Mouse (Mus musculus): ENCODE results near the gene Zar1l. TPM values are rescaled to one million over a fixed set of nuclear protein-coding genes. Genes with fewer than 3 reads are reported as not detected.
A peak's percentile ranks its signal among the peaks of the same experiment; 100 is the strongest.
"Not testable (repeated sequence)": the region's sequence is repeated elsewhere in the genome, so short reads cannot be mapped to it uniquely, and the experiment has no call there.

The Zar1l gene
- not detected for total RNA-seq (2021)

DNA sequence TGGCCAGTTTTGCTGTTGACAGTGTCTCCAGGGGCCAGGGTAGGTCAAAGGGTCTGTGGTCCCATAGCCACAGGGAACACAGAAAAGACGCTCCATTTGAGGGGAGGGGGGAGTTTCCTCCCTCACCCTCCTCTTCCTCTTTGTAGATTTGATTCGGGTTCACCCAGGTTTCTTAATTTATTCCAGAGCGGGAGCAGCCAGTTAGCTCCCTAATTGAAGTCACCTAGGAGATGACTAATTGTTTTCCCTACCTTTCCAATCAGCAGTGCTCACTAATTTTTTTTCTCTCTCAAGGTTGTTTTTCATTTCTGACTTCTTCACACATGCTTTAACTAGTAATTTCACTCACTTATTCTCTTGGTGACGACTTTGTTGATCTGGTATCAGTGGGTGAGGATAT is at the start of gene Zar1l:
Gene Zar1l, minus strand, starts transcription at position 101 of the 400 bp plus-strand sequence.
- intact Hi-C loops (cut with DNase I) = no loop called here

DNA sequence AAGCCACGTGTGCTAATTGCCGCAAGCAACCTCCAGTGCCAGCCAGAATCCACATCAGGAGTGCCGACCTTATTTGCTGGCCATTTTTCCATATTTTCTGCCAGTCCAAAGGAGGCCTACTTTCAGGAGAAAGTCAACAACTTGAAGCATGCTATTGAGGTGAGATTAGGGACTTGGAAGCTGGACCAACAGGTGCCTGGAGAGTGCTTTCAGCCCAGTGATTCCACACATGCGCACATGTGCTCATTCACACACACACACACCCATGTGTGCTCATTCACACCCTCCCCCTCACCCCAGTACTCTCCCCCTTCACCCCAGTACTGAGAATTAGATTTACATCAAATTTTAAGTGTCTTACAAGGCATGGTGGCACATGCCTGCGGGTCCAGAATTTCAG is 49.0 kb upstream of the Zar1l start:
- intact Hi-C loops (cut with DNase I) = no loop called here

More for the DNA sequence above, at the start of gene Zar1l:
- no peak for DNase-seq

DNA sequence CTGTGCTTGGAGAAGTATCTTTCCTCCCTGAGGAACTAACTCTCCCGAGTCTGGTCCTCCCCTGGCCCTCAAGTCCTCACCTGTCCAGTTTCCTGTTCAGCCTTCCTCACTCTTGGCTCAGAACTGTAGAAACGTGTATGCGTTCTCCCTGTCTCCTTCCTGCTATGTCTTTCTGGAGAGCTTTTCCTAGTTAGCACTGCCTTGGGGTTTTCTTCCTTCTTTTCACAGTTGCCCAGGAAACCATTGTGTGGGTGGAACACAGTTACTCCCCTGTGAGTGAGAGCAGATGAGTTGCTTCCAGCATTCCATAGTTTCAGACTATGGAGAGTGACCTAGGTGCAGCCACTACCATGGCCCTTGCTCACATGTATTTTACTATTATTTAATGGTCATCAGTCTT is 48.3 kb upstream of the Zar1l start:
- intact Hi-C loops (cut with DNase I) = no loop called here
- DNase-seq = no peak

More for the DNA sequence above, 49.0 kb upstream of the Zar1l start:
- no peak for DNase-seq

DNA sequence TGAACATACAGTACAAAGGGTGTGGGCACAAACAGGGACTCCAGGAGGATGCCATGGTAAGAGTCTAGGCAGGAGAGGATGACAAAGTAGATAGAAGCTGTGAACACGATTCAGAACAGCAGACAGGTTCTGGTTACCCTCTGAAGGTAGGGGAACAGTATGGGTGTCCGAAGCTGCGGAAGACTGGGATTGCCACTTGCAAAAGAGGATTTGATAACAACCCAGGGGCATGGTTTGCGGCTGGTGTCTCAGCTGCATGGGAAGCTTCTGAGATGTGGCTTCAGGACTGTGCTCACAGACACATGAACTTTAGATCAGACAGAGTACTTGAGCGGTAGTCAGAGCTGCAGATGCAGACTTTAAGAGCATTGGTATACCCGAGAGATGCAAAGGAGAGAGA is 46.5 kb upstream of the Zar1l start:
- intact Hi-C loops (cut with DNase I) = no loop called here
- DNase-seq = no peak

DNA sequence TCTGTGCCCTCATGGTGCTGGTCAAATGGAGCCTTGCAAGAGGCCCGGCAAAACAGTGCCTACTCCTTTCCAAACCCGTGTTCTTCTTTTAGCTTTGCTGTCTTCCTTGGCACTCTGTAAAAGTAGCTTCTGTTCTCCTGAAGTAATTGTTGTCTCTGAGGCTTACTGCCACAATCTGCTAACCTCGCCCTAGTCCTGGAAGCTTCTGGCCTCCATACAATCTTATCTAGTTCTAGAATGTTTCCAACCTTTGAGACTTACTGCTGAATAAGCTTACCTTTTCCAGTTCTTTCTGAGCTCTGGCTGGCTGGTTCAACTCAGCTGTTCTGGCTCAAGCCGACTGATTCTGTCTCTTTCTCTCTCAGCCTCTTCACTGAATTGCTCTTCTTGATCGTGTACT is 43.8 kb upstream of the Zar1l start:
- intact Hi-C loops (cut with DNase I) = no loop called here
- DNase-seq = no peak

DNA sequence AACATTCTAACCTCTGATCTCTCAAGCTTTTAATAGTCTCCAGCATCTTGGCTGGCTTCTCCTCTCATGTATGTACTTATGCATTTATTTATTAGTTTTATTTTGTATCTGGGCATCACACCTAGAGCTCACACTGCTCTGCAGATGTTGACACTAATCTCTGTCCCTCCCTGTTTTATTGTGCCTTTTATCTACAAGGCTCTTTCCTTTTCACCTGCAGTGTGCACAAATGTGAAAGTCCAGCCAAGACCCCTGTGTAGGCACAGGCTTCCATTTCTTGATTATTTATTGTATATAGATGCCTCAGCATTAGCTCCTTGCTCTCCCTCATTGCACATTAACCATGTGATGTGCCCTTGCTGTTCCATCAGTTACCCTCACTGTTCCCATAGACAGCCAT is 43.4 kb upstream of the Zar1l start:
- intact Hi-C loops (cut with DNase I) = no loop called here
- no peak for DNase-seq

DNA sequence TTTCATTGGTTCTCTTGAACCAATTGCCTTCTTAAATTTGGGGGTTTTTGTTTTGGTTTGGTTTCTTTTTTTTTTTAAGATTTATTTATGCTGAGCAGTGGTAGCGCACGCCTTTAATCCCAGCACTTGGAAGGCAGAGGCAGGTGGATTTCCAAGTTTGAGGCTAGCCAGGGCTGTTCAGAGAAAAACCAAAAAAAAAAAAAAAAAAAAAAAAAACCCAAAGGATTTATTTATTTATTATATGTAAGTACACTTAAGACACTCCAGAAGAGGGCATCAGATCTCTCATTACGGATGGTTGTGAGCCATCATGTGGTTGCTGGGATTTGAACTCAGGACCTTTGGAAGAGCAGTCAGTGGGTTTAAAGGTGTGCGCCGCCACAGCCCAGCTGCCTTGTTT is 42.9 kb upstream of the Zar1l start:
- intact Hi-C loops (cut with DNase I) = no loop called here
- DNase-seq = no peak

DNA sequence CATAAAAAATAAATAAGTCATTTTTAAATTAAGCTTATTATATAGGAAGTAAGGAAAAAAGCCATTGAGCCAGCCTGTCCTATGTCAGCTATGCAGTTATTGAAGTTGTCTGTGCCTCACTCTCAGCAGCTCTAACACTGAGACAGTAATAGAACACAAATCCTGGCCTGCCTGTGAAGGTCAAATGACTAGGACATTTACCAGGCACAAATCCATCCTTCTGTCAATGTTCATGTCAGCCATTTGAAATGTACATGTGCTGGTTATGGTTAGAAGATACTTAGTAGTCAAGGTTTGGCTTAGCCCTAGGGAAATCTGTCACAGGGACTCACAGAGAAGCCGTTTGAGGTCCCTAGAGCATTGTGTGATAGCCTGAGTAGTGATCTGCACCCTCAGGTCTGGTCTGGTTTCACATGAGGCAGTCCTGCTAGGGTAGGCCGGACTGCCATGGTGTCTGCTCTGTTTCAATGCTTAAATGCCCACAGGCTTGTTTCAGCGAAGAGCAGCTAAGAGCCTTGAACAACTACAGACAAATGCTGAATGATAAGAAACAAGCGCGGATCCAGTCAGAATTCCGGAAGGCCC is 41.6 kb upstream of the Zar1l start:
- intact Hi-C loops (cut with DNase I) = loop anchor here (10.0 kb wide), 1 partner anchor 105 kb away; the partner anchor contains the start of gene N4bp2l2
- DNase-seq = peak; percentile 12 to 18

DNA sequence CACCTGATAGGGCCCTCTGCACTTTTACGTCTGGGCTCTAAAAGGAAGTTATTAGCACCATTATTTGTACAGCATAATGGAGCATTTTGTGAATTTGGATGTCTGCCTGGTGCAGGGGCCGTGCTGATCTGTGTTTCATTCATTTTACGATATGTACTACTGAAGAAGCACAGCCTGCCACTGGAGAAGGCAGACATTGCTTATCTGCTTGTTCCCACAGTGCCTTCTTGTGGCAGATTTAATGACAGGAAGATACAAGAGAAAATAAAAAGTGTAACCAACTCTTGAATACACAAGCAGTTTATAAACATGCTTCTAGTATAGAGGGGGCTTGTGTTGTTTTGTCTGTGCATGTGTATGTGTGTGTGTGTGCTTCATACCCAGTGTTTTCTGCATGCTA is 33.7 kb upstream of the Zar1l start:
- intact Hi-C loops (cut with DNase I) = loop anchor here (10.0 kb wide), 1 partner anchor 113 kb away; the partner anchor contains the start of gene N4bp2l2
- DNase-seq = no peak

DNA sequence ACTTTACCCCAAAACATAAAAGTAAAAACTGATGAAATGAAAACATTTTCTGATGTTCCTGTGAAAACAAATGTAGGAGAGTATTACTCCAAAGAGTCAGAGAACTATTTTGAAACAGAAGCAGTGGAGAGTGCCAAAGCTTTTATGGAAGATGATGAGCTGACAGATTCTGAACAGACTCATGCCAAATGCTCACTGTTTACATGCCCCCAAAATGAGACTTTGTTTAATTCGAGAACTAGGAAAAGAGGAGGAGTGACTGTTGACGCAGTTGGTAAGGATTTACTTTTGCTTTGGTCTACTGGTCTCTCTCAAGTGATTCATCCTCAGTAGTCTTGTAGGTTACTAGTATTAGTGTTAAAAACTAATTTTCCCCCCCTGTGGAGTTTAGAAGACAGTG is 25.2 kb upstream of the Zar1l start:
- intact Hi-C loops (cut with DNase I) = no loop called here
- no peak for DNase-seq

DNA sequence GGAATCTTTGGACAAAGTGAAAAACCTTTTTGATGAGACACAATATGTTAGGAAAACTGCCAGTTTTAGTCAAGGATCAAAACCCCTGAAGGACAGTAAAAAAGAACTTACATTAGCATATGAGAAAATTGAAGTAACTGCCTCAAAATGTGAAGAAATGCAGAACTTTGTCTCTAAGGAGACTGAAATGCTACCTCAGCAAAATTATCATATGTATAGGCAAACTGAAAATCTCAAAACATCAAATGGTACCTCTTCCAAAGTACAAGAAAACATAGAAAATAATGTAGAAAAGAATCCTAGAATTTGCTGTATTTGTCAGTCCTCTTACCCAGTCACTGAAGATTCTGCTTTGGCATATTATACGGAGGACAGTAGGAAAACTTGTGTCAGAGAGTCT is 23.3 kb upstream of the Zar1l start:
- no peak for DNase-seq
- intact Hi-C loops (cut with DNase I) = no loop called here

DNA sequence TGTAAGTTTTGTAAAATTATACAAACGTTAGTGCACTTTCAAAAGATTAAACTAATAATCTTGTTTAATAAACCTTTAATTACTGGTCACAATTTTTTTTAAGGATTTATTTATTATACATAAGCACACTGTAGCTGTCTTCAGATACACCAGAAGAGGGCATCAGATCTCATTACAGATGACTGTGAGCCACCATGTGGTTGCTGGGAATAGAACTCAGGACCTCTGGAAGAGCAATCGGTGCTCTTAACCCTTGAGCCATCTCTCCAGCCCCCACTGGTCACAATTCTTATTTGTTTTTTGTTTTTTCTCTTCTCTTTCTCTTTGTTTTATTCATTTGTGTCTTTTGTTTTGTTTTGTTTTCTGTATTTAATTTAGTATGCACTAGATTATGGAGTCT is 7.3 kb upstream of the Zar1l start:
- DNase-seq = no peak
- intact Hi-C loops (cut with DNase I) = no loop called here

DNA sequence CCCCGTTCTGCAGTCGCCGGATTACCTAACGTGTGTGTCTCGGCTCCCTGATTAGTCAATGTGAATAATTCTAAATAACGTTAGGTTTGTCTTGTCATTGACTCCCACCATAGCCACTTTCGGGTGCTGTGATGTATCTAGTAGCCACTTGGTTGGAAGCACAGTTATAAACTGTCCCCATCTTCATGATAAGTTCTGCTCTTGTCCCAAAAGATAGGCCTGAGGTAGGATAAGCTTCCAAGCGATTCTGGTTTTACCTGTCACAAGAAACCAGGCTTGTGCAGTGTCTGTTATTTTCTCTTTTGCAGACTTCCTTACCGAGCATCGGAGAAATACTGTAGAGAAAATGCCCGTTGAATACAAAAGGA is 4.9 kb upstream of the Zar1l start:
- intact Hi-C loops (cut with DNase I) = loop anchor here (2.0 kb wide), 1 partner anchor 142 kb away; no protein-coding TSS in a partner anchor
- DNase-seq = no peak

DNA sequence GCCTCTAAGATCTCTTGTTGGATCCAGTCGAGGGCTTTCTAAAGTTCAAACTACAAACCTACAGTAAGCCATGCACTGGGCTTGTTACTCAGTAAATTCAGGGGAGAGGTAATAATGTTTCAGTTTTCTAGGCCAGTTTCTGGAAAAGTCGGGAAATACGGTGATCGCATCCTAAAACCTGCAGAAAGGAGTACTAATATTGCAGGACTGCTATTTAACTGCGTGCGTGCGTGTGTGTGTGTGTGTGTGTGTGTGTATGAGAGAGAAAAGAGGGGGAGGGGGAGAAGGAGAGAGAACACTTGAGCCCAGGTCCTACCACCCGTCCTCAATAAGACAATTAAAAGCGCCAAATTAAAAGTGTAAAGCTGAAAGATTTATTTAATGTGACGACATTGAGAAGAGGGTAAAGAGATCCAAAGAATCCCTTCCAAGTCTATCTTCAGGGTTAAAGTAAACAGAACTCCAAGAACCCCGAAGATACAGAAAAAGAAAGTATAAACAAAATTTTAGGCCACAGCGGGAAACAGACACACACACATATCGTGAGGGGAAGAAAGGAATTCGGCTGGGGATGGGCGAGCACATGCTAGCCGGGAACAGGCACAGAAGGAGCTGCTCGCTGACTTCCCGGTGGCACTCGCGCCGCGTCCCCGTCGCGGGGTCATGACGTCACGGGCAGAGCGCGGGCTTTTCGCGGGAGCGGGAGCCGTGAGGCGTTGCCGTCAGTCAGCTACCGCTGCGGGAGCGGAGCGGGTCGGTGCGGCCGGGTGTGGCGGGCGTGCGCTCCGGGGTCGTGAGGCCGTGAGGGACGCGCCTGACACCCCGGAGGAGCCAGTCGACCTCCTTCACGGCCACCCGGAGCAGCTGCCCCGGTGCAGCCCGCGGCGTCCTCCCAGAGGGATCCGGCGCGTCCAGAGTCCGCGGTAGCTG is 4.2 kb upstream of the Zar1l start, which contains the start of gene Brca2:
Gene Brca2, plus strand, starts transcription at position 694 of the 930 bp plus-strand sequence.
- DNase-seq = peak; percentile 93 to 95
- intact Hi-C loops (cut with DNase I) = loop anchor here (2.0 kb wide), 1 partner anchor 143 kb away; no protein-coding TSS in a partner anchor

DNA sequence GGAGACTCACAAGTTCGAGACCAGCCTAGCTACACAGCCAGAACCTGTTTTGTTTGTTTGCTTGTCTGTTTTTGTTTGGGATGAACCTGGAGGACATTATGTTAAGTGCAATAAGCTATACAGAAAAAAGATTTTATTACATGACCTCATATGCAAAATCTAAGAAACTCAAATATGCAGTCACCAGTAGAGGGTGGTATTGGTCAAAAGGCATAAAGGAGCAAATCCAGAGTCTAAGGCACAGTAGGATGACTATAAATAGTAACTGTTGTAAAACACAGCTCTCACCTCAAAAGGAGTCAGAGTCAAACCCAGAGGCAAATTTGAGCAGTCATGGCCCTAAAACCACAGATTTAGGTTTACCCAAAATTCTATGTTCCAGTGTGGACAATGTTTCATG is 1.6 kb upstream of the Zar1l start:
- intact Hi-C loops (cut with DNase I) = no loop called here
- peak in 1 of 2 experiments; percentile 39 for DNase-seq

DNA sequence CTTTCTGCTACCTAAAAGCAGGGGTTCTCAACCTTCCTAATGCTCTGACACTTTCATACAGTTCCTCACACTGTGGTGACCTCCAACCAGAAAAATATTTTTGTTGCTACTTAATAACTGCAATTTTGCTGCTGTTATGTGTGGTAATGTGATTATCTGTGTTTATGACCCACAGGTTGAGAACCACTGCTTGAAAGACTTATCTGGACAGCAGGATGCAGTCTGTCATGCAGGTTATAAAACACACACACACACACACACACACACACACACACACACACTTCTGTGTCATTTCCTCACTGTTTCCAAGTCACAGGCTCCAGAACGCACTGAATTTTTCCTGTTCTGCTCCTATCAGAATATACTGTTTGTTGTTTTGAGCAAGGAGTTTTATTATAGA is 3.9 kb downstream of the Zar1l start:
- no peak for DNase-seq
- intact Hi-C loops (cut with DNase I) = no loop called here

DNA sequence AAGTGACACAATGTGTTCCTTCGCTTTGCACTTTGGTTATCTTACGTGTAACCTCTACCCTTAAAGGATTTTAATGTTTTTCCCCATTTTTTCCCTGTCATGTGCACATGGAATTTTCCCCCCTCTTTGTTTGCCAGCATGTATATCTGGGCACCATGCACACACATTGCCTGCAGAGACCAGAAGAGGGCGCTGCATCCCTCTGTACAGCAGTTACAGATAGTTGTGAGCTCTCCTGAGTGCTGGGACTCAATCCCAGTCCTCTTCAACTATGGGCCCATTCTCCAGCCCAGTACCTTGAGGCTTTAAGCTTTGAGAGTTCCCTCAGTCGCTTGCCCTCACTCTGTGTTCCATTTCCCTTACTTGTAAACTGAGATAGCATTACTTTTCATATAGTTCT is 4.7 kb downstream of the Zar1l start:
- no peak for DNase-seq
- intact Hi-C loops (cut with DNase I) = no loop called here

DNA sequence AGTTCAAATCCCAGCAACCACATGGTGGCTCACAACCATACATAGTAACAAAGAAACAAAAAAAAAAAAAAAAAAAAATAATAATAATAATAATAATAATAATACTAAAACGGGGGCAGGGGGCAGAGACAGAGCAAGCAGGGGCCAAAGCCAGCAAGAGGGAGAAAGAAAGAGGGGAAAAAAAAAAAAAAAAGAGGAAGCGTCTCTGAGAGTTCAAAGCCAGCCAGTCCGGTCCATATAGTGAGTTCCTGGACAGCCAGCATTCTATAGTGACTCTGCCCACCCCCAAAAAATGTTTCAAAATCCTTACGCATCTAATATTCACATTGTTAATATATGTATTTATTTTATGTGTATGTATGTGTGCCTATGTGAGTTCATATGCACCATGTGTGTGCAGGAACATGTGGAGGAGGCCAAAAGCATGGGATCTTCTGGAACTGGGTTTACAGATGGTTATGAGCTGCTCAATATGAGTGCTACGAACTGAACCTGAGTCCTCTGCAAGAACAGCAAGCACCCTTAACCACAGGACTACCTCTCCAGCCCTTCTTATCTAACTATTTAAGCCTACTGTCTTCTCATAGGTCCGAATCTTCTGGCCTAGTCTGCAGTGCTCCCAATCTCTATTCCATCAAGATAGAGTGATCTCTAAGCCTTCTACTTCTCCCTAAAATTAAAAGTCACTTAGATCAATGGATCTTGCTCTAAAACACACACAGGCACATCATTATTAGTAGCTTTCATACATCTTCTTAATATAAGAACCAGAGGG is 7.3 kb downstream of the Zar1l start:
- intact Hi-C loops (cut with DNase I) = no loop called here
- DNase-seq = no peak

DNA sequence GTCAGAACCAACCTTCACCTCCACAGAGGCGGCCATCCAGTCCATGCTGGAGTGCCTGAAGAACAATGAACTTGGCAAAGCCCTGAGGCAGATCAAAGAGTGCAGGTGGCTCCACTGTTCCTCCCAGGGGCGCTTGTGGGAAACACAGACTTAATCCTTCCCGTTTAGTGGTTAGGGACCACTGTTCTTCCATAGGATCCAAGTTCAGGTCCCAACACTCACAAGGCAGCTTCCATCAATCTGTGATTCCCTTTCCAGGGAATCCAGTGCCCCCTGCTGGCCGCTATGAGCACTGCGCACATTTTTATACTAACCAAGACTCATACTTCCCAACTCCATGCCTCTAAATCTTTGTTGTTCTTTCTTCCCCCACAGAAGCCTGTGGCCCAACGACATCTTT is 22.2 kb downstream of the Zar1l start:
- DNase-seq = peak; percentile 30 to 57
- intact Hi-C loops (cut with DNase I) = loop anchor here (2.0 kb wide), 1 partner anchor 55 kb away; no protein-coding TSS in a partner anchor

DNA sequence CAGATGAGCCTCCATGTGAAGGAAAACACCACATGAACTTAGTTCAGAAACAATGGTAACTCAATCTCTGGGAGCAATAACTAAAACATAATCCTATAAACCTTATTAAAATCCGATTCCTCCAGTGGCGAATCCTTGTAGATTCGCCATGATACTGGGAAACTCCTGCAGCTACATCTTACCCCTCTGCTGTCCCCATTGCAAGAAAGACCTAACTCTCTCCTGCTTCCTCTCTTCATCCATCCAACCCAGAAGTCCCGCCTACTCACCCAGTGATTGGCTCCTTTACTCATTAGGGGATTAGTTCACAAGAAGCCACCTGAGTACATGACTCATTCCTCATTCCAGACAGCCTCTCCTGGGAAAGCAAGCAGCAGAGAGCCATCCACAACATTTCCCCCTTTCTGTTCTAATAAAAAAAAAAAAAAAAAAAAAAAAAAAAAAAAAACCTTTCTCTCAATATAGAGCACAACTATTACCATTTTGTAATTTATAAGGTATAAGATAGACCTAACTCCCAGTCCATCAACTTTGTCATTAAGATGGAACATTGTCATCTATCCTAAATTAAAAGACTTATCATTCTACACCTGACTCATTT is 26.3 kb downstream of the Zar1l start:
- DNase-seq; intact Hi-C loops (cut with DNase I): not testable (repeated sequence)

DNA sequence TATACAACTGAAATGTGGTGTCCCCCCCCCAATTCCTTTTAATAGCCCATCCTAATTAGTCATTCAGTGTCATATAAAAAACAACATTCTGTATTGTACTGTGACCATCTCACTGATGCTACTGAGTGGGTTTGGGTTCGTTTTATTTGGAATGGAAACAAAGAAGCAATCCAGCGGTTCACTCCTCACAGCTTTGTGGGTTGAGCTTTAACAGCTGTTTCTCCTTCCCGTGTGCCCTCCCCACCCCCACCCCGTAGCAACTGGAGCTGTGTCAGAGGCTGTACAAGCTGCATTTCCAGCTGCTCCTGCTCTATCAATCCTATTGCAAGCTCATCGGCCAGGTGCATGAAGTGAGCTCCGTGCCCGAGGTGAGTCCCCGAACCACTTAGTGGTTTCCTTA is 27.1 kb downstream of the Zar1l start:
- intact Hi-C loops (cut with DNase I) = no loop called here
- DNase-seq = no peak
